Mouse (Mus musculus) heart, postnatal 14 days (tissue): Measurements from ENCODE around the gene Cdk19. TPM values are rescaled to one million over a fixed set of nuclear protein-coding genes. Genes with fewer than 3 reads are reported as not detected.
"Not testable (repeated sequence)": the region's sequence is repeated elsewhere in the genome, so short reads cannot be mapped to it uniquely, and the experiment has no call there.

Experiments used
- DNase-seq, 2 experiments: peaks; one replicate each; pipeline ENCODE4 v3.0.0; 2021 to 2022
- intact Hi-C: fragments of 180-260 bp; cut with DNase I; formaldehyde crosslinking; loops from one replicate; pipeline ENCODE4 v1.15.1; 2025
- total RNA-seq, 2 experiments: library from RNA; stranded (reverse); gene quantifications; 2 replicates each; pipeline ENCODE4 v1.2.3; 2021

Cdk19 gene
- total RNA-seq, 2 experiments from 2014 or later, result 14.9 to 15.9 TPM

GRCm38 (mm10) chr10:40512185-40512584 lies 172.8 kb downstream of the Cdk19 start:
- no peak for DNase-seq
- intact Hi-C loops, result no loop called here

GRCm38 (mm10) chr10:40512996-40513395 lies 173.6 kb downstream of the Cdk19 start:
- DNase-seq, intact Hi-C loops: not testable (repeated sequence)

DNA sequence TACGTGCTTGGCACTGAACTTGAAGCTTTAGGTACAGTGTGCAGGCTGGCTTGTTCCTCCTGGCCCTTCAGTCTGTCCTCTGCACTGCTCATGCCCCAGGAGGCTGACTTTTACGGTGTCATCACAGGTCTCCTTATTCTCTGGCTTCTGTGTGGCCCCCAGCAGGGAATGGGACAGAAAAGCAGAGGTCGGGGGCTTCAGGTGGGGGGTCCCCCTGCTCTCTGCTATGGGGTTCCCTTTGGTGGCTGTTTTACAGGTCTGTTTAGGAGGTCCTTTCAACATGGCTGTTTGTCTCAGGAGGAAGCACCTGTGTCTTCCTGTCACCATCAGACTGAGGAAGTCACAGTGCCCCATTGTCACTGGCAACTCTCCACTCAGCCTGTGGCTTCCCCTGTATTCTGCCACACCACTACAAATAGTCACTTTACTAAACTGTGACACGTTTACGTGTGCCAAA lies 175.9 kb downstream of the Cdk19 start:
- DNase-seq, result no peak
- intact Hi-C loops, result no loop called here

DNA sequence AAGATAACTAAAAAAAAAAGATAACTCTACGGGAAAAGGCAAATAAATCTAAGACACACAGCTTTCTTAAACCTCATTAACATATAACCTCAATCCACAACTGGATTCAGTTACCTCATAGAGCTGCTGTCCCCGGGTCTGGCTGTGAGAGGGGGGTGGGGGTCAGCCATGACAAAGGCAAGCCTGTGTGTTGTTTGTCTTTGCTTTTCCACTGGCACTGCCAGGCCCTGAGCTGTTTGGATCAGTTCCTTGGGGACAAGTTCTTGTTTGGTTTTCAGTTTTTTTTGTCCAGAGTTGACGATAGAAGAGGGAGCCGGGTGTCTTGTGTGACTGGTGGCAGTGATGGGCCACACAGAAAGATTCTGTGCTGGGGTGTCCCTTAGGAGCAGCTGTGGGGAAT lies 177.1 kb downstream of the Cdk19 start:
- intact Hi-C loops, result no loop called here
- DNase-seq, result no peak

DNA sequence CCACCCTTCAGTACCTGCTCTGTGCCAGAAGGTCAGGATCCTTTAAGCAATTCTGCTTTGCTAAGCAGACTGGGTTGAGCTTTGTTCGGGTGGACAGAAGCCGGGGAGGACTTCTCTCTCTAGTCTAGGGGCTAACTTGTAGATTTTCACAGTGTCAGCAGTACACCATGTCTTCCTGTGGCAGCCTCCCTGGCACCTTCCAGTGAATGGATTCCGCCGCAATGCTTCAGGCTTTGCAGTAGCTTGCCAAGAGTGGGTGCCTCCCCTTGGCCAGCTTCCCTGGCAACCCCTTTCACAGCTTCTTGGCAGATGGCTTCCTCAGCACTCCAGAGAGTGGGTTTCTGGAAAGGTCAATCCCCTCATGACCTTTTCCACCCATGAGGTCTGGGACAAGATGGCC lies 180.2 kb downstream of the Cdk19 start:
- intact Hi-C loops, result no loop called here
- DNase-seq, result peak; percentile 35 to 58

- intact Hi-C loops, result loop anchor here (10.0 kb wide), 1 partner anchor 467 kb away; no protein-coding TSS in a partner anchor
Measured at GRCm38 (mm10) chr10:40521579-40521978, 182.2 kb downstream of the Cdk19 start.

DNA sequence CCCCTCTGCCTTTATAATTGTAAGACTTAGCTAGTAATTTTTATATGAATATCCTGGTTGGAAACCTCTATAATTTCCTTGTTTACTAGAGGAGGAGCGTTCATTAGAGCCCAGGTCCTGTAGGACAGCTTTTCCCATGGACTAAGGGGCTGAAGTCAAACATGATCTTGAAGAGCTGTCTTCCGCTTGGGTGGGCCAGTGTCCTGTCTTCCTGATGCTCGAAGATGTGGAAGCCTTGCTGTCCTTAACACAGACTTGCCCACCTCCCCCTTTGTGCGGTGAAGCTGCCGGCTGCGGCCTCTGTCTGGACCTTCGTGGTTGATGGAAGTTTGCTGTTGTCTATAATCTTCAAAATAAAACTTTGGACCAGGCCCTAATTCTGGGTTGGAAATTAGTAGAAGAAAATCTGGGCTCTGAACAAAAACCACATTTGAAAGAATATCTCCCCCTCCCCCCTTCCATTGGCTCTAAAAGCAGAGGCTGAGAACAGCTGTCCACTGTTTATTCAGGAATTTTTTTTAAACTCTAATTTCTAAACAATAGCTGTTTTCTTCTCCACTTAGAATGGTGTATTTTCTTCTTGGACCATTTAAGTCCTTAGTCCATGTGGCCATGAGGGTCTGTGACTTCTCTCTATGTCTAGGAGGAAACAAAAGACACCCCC lies 184.1 kb downstream of the Cdk19 start:
- peak in 1 of 2 experiments; percentile 21 for DNase-seq
- intact Hi-C loops, result loop anchor here (10.0 kb wide), 1 partner anchor 469 kb away; no protein-coding TSS in a partner anchor

More at GRCm38 (mm10) chr10:40521579-40521978, 182.2 kb downstream of the Cdk19 start:
- no peak for DNase-seq

- DNase-seq, result no peak
- intact Hi-C loops, result loop anchor here (2.0 to 10.0 kb wide), 2 partner anchors 175 to 469 kb away; no protein-coding TSS in a partner anchor
Measured at GRCm38 (mm10) chr10:40524032-40524806, 184.9 kb downstream of the Cdk19 start.

- intact Hi-C loops, result loop anchor here (1.0 to 10.0 kb wide), 3 partner anchors 176 to 470 kb away; no protein-coding TSS in a partner anchor
- peak; percentile 48 to 77 for DNase-seq
Measured at GRCm38 (mm10) chr10:40524991-40525390, 185.6 kb downstream of the Cdk19 start.

DNA sequence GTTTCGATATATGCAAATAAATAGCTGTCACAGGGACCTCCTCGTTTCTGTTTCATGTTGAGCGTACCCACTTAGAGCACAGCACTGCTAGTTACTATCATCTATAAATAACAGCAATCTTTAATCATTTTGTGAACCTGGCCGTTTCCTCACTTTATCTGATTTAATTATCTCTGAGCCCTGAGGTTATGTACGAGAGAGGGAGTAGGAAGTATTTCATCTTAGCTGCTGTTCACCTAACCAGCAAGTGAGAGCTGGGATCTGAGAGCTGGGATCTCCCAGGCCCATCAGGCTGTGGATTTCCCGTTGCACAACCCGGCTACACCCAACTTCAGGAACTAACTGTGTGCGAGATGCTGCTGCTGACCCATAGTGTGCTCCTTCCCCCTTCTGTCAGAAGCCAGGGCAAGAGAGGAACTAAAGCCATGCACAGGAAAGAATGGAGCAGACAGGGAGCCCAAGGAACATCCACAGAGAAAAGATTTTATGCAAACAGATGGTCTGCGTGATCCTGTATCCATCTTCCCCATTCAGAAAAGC lies 186.3 kb downstream of the Cdk19 start:
- intact Hi-C loops, result loop anchor here (1.0 to 10.0 kb wide), 3 partner anchors 177 to 471 kb away; no protein-coding TSS in a partner anchor
- no peak for DNase-seq

GRCm38 (mm10) chr10:40526301-40526761 lies 187.0 kb downstream of the Cdk19 start:
- intact Hi-C loops, result loop anchor here (10.0 kb wide), 1 partner anchor 472 kb away; no protein-coding TSS in a partner anchor
- DNase-seq, result no peak

- intact Hi-C loops, result loop anchor here (10.0 kb wide), 1 partner anchor 472 kb away; no protein-coding TSS in a partner anchor
Measured at GRCm38 (mm10) chr10:40526986-40527385, 187.6 kb downstream of the Cdk19 start.

GRCm38 (mm10) chr10:40527573-40527972 lies 188.2 kb downstream of the Cdk19 start:
- no peak for DNase-seq

More at GRCm38 (mm10) chr10:40526986-40527385, 187.6 kb downstream of the Cdk19 start:
- no peak for DNase-seq

DNA sequence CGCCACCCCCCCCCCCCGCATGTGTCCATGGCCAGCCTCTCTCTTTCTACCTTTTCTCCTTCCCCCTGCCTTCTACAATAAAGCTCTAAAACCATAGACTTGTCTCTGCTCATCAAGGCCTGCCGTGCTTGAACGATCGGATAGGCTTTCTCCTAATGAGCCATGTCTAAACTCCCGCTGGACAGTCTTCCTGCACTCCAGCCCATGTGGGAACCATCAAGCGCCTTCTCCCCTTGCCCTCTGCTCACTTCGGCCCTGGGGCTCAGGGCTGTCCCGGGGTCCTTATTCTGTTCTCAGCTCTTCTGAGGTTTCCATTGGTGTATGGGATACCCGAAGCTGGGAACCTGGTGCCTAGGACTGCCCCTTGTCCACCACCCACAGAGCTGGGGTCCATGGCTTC lies 189.3 kb downstream of the Cdk19 start:
- intact Hi-C loops, result loop anchor here (10.0 kb wide), 1 partner anchor 474 kb away; no protein-coding TSS in a partner anchor

More at GRCm38 (mm10) chr10:40527573-40527972, 188.2 kb downstream of the Cdk19 start:
- intact Hi-C loops, result loop anchor here (10.0 kb wide), 1 partner anchor 473 kb away; no protein-coding TSS in a partner anchor

DNA sequence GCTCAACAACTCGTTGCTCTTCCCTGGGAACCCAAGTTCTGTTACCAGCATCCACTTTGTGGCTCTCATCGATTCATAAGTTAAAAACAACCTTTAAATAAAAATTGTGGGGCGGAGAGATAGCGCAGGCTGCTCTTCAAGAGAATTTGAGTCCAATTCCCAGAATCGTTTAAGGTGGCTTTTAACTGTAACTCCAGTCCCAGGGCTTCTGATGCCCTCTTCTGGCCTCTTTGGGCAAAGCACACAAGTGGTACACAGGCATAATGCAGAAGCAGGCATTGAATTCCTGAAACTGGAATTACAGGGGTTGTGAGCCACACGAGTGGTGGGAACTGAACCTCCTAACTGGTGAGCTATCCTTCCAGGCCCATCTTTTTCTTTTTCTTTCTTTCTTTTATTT lies 190.3 kb downstream of the Cdk19 start:
- intact Hi-C loops, result loop anchor here (10.0 kb wide), 1 partner anchor 475 kb away; no protein-coding TSS in a partner anchor
- DNase-seq, result peak; percentile 50 to 61

More for the DNA sequence above, 189.3 kb downstream of the Cdk19 start:
- no peak for DNase-seq

GRCm38 (mm10) chr10:40530661-40531060 lies 191.3 kb downstream of the Cdk19 start:
- DNase-seq, result no peak
- intact Hi-C loops, result no loop called here

DNA sequence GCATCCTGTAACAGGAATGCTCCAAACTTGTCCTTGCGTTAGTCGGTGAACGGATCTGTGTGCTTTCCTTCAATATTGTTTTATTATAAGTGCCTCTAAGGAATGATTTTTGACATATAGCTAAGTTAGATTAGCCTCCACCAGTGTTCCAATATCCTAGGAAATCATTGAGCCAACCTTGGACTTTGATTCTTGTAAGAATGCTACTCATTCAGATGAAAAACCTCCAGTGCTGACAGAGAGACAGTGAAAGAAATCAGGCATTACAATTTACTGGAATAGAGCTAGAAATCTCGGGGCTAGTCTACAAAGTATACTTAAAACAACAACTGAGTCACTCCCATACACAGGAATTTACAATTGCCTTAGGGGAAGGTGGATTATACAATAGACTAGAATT lies 193.2 kb downstream of the Cdk19 start:
- DNase-seq, intact Hi-C loops: not testable (repeated sequence)
